Mouse (Mus musculus) midbrain, embryonic 10.5 days (tissue): Measurements from ENCODE around the gene Pias1. TPM values are rescaled to one million over a fixed set of nuclear protein-coding genes. Genes with fewer than 3 reads are reported as not detected.

Experiments
- DNase-seq: peaks from one replicate; pipeline ENCODE4 v3.0.0-alpha.2; 2017; ENCODE audit warnings: low spot score
- H3K27ac ChIP-seq: fragments of 300-500 bp; sonication (generic); replicated peaks from 2 replicates; pipeline ENCODE4 v1.5.1; 2016; ENCODE audit warnings: mild to moderate bottlenecking
- H3K27me3 ChIP-seq: fragments of 300-500 bp; sonication (generic); 2 replicates; pipeline ENCODE4 v1.6.1; 2016; ENCODE audit warnings: low read depth, mild to moderate bottlenecking; ENCODE audit not compliant: poor library complexity, severe bottlenecking
- H3K36me3 ChIP-seq: fragments of 300-500 bp; sonication (generic); 2 replicates; pipeline ENCODE4 v1.6.1; 2016; ENCODE audit warnings: mild to moderate bottlenecking, moderate library complexity
- H3K4me1 ChIP-seq: fragments of 300-500 bp; sonication (generic); 2 replicates; pipeline ENCODE4 v1.6.1; 2016
- H3K4me3 ChIP-seq: fragments of 300-500 bp; sonication (generic); 2 replicates; pipeline ENCODE4 v1.5.1; 2016; ENCODE audit warnings: mild to moderate bottlenecking, moderate library complexity
- H3K9me3 ChIP-seq: fragments of 300-500 bp; sonication (generic); replicated peaks from 2 replicates; pipeline ENCODE4 v1.6.1; 2016; ENCODE audit warnings: mild to moderate bottlenecking
- WGBS: fragments of 180-500 bp; shearing (Covaris S2); methylation state at CpG from one replicate; pipeline ENCODE4 v1.1.7; 2016; 5-methylcytosine and 5-hydroxymethylcytosine counted together
- polyA plus RNA-seq: library from polyadenylated mRNA; unstranded; fragments of >200 nt; fragmentation: Nextera tagmentation; extraction: Ambion mirVana; gene quantifications from 2 replicates; pipeline ENCODE4 v1.2.1, GENCODE M21; 2016

Pias1 gene
- 56.8 and 63.6 TPM in 2 replicates for polyA plus RNA-seq

DNA sequence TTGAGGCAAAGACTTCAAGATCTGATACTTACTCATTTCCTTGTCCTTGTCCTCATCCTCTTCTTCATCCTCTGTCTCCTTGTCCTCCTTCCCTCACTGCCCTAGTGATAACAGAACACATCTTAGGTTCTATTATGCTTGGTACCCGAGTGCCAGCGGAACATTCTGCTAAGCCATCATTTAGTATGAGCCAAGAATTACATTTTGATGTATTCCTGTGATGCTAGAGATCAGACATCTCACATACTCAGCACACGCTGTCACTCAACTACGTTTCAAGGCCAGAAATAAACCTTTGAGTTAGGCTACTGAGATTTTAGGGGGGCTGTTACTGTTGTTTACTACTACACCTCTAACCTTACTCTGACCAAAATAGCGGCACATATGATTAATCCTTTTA, at the start of gene Pias1:
Pias1 (minus strand) TSS at position 101 of the 400 bp plus-strand sequence.
- no peak for DNase-seq
- H3K4me1 ChIP-seq = no peaks in the 10 kb centered on the region
- H3K36me3 ChIP-seq = no peaks in the 10 kb centered on the region
- 89% methylated on average over 5 of the region's 5 CpGs for WGBS
- no peak within 1 kb of the TSS for H3K27ac ChIP-seq
- H3K27me3 ChIP-seq = no peaks in the 10 kb centered on the region
- H3K4me3 ChIP-seq = no peak within 1 kb of the TSS
- no peaks in the 10 kb centered on the region for H3K9me3 ChIP-seq

DNA sequence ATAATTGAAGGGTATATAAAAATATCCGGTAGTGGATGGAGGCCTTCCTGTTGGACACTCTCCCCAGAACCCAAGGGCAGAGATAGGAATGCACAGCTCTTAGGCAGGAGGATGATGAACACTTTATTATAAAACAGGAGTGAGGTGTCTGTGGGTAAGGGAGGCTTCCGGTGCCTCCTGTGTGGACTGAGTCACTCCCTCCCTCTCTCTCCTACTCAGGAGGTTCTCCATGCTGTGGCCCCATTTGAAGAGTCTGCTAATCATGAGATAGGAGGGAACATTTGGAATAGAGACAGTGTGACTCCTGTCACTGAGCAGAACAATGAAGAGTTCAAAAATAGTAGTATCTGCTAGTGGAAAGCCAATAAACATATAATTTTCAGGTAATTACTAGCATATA, 47.7 kb upstream of the Pias1 start:
- peaks cover 4% of the 10 kb centered on the region; the same call in 1 of the 2 replicates for H3K4me1 ChIP-seq
- 91% methylated on average over 2 of the region's 2 CpGs for WGBS
- no peak overlapping the region for H3K4me3 ChIP-seq
- no peaks in the 10 kb centered on the region for H3K9me3 ChIP-seq
- no peak for DNase-seq
- H3K27me3 ChIP-seq = no peaks in the 10 kb centered on the region
- no peaks in the 10 kb centered on the region for H3K36me3 ChIP-seq
- no peak overlapping the region for H3K27ac ChIP-seq

DNA sequence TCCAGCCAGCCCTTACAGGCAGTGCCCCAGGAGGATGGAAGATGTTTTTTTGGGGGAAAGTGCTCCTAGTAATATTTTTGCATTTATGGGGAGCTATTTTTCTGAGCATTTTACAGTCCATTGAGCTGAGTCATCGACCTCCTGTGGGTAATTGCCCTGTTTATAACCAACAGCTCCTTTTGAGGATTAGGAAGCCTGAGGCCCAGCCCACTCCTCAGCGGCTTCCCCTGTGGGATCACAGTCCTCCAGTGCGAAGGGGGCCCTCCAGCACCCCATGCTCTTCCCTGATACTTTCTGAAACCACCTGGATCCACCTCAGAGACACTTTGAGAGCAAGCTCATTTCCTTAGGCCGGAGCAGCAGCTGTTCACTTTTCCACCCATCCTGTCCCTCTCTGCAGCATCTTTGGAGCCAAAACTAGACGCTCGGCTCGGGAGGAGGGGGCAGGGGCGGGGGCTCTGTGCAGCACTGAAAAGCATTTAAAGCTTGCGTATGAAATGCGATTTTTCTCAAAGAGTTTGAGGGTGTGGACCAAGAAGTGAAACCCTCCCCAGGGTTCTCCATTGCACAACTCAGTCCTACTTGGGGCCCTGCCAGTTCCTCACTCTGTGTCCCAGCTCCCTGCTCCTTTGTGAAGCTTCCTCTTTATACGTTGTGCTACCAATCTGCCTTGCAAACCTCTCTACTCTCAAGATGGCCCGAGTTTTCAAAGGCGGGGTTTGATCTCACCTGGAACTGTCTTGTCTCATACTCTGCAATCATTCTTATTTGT, 43.5 kb upstream of the Pias1 start:
- H3K27ac ChIP-seq = no peak overlapping the region
- H3K27me3 ChIP-seq = no peaks in the 10 kb centered on the region
- DNase-seq = no peak
- H3K4me3 ChIP-seq = no peak overlapping the region
- peaks cover 4% of the 10 kb centered on the region; the same call in 1 of the 2 replicates for H3K4me1 ChIP-seq
- no peaks in the 10 kb centered on the region for H3K9me3 ChIP-seq
- WGBS = 74% methylated on average over 13 of the region's 13 CpGs
- no peaks in the 10 kb centered on the region for H3K36me3 ChIP-seq

GRCm38 (mm10) chr9:63022486-63022885, 34.8 kb upstream of the Pias1 start:
- Histone ChIP-seq H3K27me3 (no peaks in the 10 kb centered on the region), H3K4me1 (no peaks in the 10 kb centered on the region), H3K4me3 (no peak overlapping the region), H3K9me3 (peaks cover 4% of the 10 kb centered on the region; the same call in 1 of the 2 replicates), H3K36me3 (no peaks in the 10 kb centered on the region), H3K27ac (no peak overlapping the region)
- DNase-seq = no peak
- WGBS = 90% methylated on average over 1 of the region's 1 CpGs

DNA sequence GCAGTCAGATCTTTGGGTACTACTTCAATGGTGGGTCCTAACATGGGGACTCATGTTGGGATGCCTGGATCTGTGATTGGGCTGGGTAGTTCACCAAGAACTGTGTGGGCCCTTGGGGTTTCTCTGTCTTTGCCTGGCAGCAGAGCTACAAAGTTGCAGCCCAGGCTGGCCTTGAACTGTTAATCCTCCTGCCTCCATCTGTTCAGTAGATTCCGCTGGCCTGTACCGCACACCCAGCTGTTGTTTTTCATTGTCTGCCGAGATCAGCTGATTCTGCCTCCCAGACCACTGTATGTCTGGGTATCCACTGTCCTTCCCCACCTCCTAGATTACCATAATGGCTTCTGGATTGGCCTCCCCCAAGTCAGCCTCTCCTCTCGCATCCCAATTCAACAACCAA, 19.6 kb upstream of the Pias1 start:
- 95% methylated on average over 4 of the region's 4 CpGs for WGBS
- no peak for DNase-seq
- H3K27ac ChIP-seq = no peak overlapping the region

DNA sequence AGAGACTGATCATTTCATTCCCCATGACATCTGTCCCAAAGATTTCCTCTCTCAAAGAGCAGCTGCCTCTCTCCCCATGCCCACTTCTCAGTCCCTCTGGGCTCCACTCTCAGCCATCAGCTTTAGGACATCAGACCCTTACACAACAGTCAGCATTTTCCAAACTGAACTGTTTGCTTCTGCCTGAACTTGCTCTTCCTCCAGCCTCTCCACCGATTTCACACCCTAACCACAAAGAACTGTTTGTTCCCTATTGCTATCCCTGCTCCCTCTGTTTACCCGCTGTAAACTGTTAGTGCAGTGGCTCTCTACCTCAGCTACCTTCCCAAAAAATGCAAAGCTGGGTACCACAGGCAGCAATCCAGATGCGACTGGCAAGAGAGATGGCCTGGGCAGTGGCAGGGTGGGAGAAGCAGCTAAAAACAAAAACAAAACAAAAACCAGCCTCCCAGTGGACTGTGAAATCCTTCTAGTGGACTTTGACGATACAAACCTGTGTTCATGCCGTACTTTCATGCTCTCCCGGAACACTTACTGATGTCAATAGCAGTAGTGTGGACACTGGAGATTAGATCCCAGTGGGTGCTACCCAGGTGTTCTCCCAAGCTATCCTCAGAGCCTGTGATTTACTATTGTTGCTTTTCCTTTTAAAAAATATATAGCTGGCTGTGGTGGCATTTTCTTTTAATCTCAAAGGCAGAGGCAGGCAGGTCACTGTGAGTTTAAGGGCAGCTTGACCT, 18.5 kb upstream of the Pias1 start:
- Histone ChIP-seq H3K27me3 (no peaks in the 10 kb centered on the region), H3K27ac (no peak overlapping the region), H3K4me3 (no peak overlapping the region), H3K4me1 (no peaks in the 10 kb centered on the region), H3K36me3 (no peaks in the 10 kb centered on the region), H3K9me3 (no peaks in the 10 kb centered on the region)
- DNase-seq = no peak
- WGBS = 83% methylated on average over 6 of the region's 6 CpGs

More for the DNA sequence above, 19.6 kb upstream of the Pias1 start:
- Histone ChIP-seq H3K36me3 (no peaks in the 10 kb centered on the region), H3K9me3 (no peaks in the 10 kb centered on the region), H3K4me3 (no peak overlapping the region), H3K4me1 (no peaks in the 10 kb centered on the region), H3K27me3 (no peaks in the 10 kb centered on the region)

GRCm38 (mm10) chr9:62998561-62998960, 10.8 kb upstream of the Pias1 start:
- Histone ChIP-seq H3K9me3 (no peaks in the 10 kb centered on the region), H3K4me1 (no peaks in the 10 kb centered on the region), H3K27me3 (no peaks in the 10 kb centered on the region), H3K36me3 (no peaks in the 10 kb centered on the region), H3K4me3 (no peak overlapping the region), H3K27ac (no peak overlapping the region)
- no peak for DNase-seq
- WGBS = 56% methylated on average over 3 of the region's 3 CpGs

- DNase-seq = no peak
- Histone ChIP-seq H3K9me3 (no peaks in the 10 kb centered on the region), H3K27me3 (no peaks in the 10 kb centered on the region), H3K4me1 (no peaks in the 10 kb centered on the region), H3K27ac (no peak overlapping the region), H3K4me3 (no peak overlapping the region), H3K36me3 (no peaks in the 10 kb centered on the region)
- WGBS = 83% methylated on average over 3 of the region's 3 CpGs
These were observed 9.9 kb upstream of the Pias1 start for GRCm38 (mm10) chr9:62997626-62998025.

DNA sequence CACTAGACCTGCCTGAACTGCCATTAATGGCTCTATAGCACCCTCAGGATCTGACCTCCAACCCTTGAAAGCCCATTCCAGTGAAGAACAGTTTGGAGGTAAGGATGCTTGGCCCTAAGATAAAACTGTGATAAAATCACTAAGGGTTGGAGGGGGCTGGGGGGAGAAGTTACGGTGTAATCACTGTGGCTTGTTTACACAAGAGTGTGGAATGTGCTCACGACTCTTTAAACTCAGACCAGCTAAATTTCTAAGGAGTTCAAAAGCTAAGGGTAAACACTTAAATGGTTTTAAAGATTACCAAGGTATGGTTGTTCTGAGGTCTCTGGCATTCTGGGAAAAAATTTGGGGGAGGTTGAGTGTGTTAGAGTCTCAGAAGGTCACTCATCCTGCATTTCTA, 7.5 kb upstream of the Pias1 start:
- no peak for DNase-seq
- no peak overlapping the region for H3K27ac ChIP-seq
- H3K9me3 ChIP-seq = no peaks in the 10 kb centered on the region
- no peaks in the 10 kb centered on the region for H3K4me1 ChIP-seq
- 54% methylated on average over 2 of the region's 2 CpGs for WGBS
- H3K27me3 ChIP-seq = no peaks in the 10 kb centered on the region
- H3K4me3 ChIP-seq = no peak overlapping the region
- no peaks in the 10 kb centered on the region for H3K36me3 ChIP-seq

DNA sequence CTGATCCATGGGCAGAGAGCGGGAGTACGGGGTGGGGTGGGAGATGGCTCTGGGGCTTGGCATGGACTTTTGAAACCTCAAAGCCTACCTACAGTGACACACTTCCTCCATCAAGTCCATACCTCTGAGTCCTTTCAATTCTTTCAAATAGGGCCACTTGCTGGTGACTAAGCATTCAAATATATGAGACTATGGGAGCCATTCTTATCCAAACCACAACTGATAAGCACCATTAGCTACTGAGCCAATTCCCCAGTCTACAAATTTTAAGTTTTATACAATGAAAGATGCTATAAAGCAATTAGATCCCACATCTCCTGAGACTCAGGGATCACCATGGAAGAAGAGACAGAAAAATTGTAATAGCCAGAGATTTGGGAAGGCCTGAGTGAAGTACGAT, 2.4 kb upstream of the Pias1 start:
- no peak overlapping the region for H3K27ac ChIP-seq
- WGBS = over 99% methylated on average over 3 of the region's 3 CpGs
- H3K4me3 ChIP-seq = no peak overlapping the region
- no peaks in the 10 kb centered on the region for H3K9me3 ChIP-seq
- no peaks in the 10 kb centered on the region for H3K27me3 ChIP-seq
- H3K4me1 ChIP-seq = no peaks in the 10 kb centered on the region
- DNase-seq = no peak
- H3K36me3 ChIP-seq = no peaks in the 10 kb centered on the region

GRCm38 (mm10) chr9:62980777-62981202, 6.9 kb downstream of the Pias1 start:
- Histone ChIP-seq H3K4me1 (peaks cover 38% of the 10 kb centered on the region), H3K9me3 (no peaks in the 10 kb centered on the region), H3K36me3 (no peaks in the 10 kb centered on the region), H3K27me3 (peaks cover 10% of the 10 kb centered on the region), H3K4me3 (peak overlapping the region; percentile 99), H3K27ac (peak overlapping the region; percentile 96)
- under 1% methylated on average over 38 of the region's 38 CpGs for WGBS
- DNase-seq = peak; percentile 99

GRCm38 (mm10) chr9:62980162-62980776, 7.5 kb downstream of the Pias1 start:
- H3K27ac ChIP-seq = peak overlapping the region; percentile 96
- under 1% methylated on average over 61 of the region's 63 CpGs for WGBS
- no peaks in the 10 kb centered on the region for H3K9me3 ChIP-seq
- H3K4me1 ChIP-seq = peaks cover 43% of the 10 kb centered on the region
- H3K36me3 ChIP-seq = no peaks in the 10 kb centered on the region
- H3K27me3 ChIP-seq = peaks cover 10% of the 10 kb centered on the region
- H3K4me3 ChIP-seq = peak overlapping the region; percentile 99
- DNase-seq = no peak
